Mouse (Mus musculus): Measurements from ENCODE around the gene Fbxw11.

Fbxw11 gene

DNA sequence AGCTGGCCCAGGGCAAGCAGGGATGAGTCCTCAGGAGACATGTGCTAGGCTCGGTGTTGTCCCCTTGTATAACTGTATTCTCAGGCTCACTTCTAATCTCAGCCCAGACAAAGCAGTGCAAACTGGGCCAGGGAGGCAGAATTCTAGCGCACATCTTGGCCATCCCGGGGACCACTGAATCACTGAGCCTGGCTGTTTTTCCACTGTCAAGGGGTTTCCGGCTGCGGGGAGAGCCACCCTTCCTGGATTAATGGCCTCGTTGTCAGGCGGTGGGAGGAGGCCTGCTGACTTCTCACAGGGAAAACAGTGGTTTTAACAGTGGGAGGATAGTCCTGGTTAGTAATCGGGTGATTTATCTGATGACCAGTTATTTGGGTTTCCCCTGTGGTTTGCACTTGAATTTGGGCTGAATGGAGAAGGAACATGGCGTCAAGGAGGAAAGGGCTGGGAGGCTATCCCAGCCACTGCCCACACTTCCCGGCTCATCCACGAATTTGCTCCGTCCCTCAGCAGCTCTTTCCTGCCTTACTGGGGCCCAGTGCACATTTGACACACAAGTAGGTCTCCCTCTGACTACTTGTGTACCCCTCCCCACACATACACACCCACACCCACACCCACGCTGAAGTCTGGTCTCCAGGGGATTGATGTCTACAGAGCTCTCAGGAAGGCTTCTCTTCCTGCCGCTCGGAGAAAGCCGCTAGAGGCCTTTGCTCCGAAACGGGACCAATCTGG, 125.1 kb downstream of the Fbxw11 start:
- DNase-seq: peak; percentile 28 to 40

- no peak for DNase-seq
Observed at GRCm38 (mm10) chr11:32768642-32769343, 126.3 kb downstream of the Fbxw11 start.

- peak in 1 of 2 experiments; percentile 11 for DNase-seq
Observed at GRCm38 (mm10) chr11:32780747-32781536, 138.4 kb downstream of the Fbxw11 start.

GRCm38 (mm10) chr11:32781633-32782404, 139.3 kb downstream of the Fbxw11 start:
- DNase-seq: no peak

GRCm38 (mm10) chr11:32782724-32783123, 140.2 kb downstream of the Fbxw11 start:
- no peak for DNase-seq

GRCm38 (mm10) chr11:32785591-32786147, 143.1 kb downstream of the Fbxw11 start:
- no peak for DNase-seq

DNA sequence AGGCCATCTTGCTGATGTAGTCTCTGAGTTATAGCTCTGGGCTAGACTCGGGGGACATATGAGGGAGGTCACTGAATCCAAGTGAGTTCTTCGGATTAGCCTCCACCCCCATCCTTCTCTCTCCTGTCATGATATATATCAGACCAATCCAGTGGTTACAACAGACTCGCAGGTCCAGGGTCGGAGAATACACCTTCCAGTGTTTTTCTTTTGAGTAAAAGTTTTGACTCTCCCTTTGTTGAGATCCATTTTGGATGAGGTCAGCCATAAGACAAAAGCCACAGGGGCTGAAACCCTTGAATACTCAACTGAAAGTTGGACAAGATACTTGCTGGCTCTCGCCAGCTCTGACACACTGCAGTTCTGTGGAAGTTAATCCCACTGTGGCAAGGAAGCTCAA, 143.7 kb downstream of the Fbxw11 start:
- DNase-seq: no peak

DNA sequence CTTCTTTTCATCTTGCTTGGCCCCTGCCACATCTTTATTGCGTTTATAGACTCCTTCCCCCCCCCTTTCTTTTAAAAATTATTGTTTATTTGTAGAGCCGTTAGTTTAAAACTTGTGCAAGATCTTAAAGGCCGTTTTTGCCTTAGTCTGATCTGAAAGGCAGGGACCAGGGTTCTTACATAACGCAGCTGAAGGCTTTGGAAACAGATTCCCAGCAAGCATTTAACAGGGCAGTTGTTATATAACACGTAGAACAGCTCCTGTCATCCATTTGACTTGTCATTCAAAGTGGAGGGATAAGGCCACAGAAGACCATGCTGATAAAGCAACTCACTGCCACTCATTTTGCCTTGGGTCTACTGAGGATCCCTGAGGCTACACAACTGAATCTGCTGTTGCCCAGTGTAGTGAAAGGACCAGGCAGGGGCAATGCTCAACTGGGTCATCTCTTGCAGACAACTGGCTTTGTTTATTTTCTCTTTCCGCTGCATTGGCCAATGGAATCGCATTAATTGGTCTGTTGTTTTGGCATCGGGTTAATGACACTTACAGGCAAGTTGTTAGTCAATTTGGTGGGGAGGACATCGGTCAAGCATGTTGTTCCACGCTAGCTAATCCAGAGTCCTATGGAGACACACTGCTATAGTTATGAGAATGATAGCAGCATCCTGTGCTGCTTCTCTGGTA, 152.4 kb downstream of the Fbxw11 start:
- no peak for DNase-seq
